Mouse (Mus musculus) right cerebral cortex, adult 2 months (tissue): ENCODE measurements around the gene Cog5.

Experiments used
- DNase-seq, 2 experiments: peaks; one replicate each; pipeline ENCODE4 v3.0.0; 2021 to 2022; ENCODE audit warnings: low spot score in 2 of 2

Gene Cog5

DNA sequence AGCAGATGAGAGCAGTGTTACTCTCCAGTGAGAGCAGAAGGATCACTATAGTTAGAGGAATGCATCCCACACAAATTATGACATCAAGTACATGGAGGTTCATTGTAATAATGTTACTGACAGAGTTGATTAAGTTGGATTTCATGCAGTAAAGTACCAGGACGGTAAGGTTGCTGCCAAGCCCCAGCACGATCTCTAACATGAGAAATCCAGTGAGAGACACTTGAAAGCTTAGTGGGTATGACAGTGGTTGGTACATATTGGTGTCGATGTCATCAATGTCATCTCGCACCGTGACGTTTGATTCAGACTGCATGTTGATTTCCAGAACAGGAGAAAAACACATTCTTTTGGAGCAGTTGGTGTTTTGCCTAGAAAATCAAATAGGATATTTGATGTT lies 55.0 kb downstream of the Cog5 start:
- peak; percentile 26 to 45 for DNase-seq

- DNase-seq = no peak
Observed at GRCm38 (mm10) chr12:31712233-31712632, 57.6 kb downstream of the Cog5 start.

DNA sequence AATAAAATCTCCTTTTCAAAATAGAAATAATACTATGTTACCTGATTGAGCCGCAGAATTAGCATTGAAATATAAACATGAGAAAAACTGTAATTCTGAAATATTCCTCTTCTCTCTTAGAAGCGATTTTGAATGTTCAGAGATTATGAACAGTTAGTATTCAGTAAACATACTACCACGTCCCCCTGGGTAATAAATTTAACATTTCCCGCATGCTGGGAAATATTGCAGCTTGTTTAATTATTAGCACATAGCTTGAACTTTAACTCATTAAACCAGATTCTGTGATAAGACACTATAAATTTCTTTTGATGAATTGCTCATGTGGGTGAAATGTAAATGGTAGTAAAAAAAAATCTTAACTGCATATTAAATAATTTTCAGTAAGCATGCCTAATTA lies 58.1 kb downstream of the Cog5 start:
- no peak for DNase-seq

DNA sequence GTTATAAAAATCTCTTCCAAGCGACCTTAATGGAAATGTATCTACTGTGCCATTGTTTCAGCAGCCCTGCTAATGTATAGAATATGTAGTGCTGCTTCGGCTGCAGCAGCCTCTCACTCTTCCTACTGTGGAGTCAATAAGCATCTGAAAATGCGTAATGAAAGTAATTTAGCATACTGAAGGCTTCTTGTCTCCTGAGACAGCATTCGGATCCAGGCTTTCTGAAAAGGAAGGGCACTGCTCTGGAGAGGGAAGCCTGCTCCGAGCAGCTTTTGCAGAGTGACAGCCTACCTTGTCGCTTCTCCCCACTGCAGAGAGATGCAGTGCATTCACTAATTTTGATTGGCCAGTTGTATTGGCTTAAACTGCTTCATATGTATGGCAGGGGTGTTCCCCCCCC lies 58.9 kb downstream of the Cog5 start, which contains the start of gene Gpr22:
Gpr22 (minus strand) TSS at position 348 of the 400 bp plus-strand sequence.
- DNase-seq = peak; percentile 78 to 81

DNA sequence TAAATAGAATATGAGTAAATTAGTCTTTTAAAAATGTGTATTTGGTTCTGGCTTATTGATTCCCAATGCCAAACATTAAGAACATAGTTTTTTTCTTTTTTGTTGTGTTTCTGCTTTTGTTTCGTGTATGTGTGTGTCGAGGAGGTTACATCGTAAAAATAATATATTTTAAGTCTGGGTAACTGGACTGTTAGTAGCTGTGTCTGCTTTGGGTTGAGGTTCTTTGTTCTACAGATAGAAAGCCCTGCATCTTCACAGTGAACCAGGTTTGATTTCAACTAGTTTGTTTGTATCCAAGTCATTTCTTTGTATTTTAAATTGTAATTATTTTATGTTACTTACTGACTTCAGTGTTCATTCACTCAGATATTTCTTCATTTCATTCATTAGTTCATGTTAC lies 59.4 kb downstream of the Cog5 start:
- no peak for DNase-seq

DNA sequence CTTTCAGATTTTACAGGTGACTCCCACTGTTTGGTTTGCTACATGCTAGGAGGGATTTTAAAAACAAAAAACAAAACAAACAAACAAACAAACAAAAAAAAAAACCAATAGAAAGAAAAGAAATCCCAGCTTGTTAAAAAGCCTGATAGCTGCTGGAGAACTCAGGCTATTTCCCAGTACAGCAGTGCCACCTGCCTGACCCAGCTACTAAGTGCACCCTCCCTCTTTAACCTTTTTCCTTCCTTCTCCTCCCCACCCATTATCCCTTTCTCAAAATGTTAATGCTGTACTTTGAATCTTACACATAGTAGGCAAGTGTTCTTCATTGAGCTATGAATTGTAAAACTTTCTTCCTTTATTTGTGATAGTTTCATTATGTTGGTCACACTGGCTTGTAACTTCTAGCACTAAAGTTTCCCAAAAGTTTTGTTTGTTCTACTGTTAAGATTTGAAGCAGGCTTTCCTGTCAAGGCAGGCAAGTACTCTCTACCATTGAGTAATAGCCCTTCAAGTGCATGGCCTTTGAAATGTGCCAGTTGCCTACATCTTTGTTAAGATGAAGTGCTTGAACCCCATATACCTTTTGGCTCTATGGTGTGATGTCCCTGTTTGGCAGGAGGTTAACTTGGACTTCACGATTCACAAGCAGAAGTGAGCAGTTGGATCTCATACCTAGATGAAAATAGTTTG lies 65.1 kb downstream of the Cog5 start:
- no peak for DNase-seq

- DNase-seq = no peak
Observed at GRCm38 (mm10) chr12:31724576-31724975, 69.9 kb downstream of the Cog5 start.

GRCm38 (mm10) chr12:31725511-31726275 lies 71.0 kb downstream of the Cog5 start:
- no peak for DNase-seq

- no peak for DNase-seq
Observed at GRCm38 (mm10) chr12:31726707-31727106, 72.0 kb downstream of the Cog5 start.

DNA sequence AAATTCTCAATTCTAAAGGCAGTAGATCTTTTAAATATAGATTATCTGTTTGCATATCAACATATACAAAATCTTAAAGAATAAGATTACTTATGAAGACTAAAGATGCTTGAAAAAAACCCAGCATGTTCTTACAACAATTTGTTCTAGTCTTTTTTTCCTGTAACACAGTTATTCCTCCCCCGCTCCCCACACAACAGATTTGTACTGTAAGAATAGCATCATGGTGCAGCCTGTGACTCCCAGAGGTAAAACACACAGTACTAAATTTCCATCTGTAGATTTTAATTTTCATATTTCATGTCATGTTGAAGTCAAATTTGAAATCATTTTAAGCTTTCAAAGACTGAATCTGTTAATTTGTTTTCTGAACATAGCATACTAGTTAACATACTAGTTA lies 75.5 kb downstream of the Cog5 start:
- peak; percentile 64 to 65 for DNase-seq

DNA sequence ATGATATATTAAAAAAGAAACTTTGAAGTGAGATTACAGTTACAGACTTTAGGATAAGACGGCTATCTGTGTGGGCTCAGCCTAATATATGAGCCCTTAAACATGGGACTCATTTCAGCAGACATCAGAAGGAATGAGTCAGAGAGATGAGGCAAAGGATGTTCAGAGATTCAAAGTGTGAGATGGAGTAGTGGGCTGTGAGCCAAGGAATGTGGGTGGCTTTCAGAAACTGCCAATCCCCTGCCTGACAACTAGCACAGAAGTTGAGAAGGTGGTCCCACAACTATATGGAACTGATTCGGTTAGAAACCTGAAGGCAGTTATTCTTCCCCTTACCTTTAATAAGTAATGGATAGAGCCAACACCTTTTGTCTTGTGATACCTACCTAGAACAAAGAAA lies 79.9 kb downstream of the Cog5 start:
- DNase-seq = peak; percentile 47 to 61

DNA sequence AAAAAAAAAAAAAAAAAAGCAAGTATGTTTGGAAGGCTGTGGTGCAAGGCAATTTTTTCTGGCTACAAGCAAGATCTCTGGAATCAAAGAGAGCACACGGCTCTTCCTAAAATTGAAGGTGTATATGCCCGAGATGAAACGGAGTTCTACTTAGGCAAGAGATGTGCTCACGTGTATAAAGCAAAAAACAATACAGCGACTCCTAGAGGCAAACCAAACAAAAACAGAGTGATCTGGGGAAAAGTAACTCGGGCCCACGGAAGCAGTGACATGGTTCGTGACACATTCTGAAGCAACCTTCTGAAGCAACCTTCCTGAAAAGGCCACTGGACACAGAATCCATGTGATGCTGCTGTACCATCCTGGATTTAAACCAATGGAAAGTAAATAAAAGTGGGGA lies 92.6 kb downstream of the Cog5 start:
- DNase-seq = no peak

GRCm38 (mm10) chr12:31749846-31750245 lies 95.2 kb downstream of the Cog5 start:
- no peak for DNase-seq

DNA sequence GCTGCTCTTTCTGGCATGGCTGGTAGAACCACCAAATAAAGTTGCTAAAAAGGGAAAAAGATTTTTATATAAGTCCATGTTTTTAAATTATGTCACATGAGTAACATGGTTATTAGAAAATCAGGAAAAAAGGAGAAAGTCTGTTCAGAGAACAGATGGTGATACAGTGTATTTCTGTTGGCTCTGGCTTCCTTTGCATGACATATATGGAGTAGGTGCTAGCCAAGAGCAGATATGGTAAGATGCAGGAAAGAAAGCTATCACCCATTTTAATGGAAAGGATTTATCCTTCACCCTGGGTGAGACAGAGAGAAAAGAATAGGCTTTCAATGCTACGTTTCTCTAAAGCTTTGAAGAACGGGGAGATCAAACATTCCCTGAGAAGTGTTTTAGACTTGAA lies 99.8 kb downstream of the Cog5 start:
- no peak for DNase-seq

DNA sequence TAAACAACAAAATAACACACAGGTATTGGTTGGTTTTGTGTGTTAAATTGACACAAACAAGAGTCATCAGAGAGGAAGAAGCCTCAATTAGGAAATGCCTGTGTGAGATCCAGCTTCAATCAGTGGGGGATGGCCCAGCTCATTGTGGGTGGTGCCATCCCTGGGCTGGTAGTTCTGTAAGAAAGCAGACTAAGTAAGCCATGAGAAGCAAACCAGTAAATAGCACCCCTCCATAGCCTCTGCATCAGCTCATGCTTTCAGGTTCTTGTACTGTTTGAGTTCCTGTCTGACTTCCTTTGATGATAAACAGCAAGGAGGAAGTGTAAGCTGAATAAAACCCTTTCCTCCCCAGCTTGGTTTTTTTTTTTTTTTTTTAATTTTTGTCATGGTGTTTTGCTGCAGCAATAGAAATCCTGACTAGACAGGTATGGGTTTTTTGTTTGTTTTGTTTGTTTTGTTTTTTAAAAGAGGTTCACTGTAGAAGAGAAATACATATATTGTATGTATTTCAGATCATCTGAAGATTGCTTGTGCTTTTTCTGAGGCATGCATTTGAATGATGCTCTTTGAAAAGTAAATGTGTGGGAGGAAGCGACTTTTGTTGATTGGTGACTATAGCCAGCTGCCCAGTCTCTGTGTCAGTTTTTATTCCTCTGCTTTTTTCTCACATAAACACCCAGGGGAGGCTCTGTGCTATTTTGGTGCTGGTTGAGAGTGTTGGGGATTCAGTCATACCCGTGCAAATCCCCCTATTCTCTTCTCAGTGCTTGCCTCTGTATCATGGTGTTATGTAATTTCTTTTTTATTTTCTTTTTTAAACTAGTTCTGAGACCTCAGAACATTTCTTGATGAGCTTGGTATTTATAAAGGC lies 101.5 kb downstream of the Cog5 start:
- DNase-seq = peak; percentile 44 to 63

GRCm38 (mm10) chr12:31773612-31774011 lies 118.9 kb downstream of the Cog5 start:
- peak; percentile 27 to 46 for DNase-seq

DNA sequence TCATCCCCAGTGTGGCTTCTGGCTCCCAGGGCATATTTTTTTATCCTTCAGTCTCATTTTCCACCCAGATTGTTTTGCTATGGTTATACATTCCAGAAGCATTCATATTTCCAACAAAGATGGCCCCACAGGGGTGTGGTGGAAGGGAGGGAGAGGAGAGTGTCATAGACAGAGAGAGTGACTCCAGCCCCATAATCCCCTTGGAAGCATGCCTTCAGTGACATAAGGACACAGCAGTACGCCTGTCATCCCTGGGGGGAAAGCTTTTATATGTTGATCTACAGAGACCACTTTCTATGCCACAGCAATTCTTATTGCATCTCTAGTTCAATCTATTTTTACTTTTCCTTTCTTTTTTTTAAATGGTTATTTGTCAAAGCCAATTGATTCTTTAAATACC lies 129.6 kb downstream of the Cog5 start:
- no peak for DNase-seq

DNA sequence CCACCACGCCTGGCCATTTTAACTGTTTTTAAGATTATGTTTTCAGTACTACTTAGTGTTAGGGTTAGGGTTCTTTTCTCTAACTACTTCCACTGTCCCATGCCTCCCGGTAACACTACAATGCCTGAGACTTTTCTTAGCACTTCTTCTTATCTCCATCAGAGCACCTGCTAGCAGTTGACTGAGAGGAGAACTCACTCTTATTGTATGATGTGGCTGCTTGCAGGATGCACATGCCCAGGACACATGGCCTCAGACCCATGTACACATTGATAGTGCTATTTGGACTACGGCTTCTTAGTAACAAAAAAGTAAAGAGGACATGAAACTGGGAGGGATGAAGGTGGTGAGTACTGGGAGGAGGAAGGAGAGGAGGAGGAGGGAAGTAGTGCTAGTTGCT lies 133.9 kb downstream of the Cog5 start:
- no peak for DNase-seq

- peak; percentile 21 to 23 for DNase-seq
Observed at GRCm38 (mm10) chr12:31806410-31807154, 151.9 kb downstream of the Cog5 start.

GRCm38 (mm10) chr12:31818051-31818461 lies 163.4 kb downstream of the Cog5 start:
- DNase-seq = no peak

DNA sequence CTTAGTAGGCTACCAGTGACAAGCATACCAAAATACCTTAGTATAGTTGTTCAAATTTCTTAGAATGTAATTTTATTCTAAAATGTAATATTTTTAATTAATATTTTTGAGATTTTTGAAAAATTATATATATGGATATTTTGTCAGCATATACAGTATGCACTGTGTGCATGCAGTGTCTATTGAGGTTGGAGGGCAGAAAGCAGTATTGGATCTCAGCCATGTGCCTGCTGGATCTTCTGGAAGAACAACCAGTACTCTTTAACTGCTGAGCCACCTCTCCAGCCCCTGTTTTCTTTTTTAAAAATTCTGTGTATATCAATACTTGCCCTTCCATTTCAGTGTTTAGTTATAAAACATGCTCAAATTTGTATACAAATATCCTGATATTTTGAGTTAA lies 164.4 kb downstream of the Cog5 start:
- DNase-seq = no peak

DNA sequence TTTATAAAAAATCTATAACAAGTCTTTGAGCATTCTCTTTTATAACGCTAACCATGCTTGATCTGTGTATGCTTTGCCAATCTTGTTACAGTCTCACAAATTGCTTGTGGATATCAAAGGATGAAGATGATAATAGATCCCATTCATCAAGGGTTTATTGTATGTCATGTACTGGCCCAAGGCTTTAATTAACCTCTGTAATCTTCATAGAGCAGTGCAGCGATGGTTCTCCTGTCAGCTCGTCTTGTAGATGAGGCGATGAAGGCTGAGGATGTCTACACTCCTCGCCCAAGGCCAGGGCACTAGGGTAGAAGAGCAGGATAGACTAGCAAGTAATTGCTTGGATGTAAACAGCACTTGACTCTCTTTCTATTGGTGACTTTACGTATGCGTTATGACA lies 164.9 kb downstream of the Cog5 start:
- DNase-seq = no peak
